Mouse (Mus musculus) kidney, postnatal 0 days (tissue): ENCODE results near the gene Rhbg. TPM values are rescaled to one million over a fixed set of nuclear protein-coding genes. Genes with fewer than 3 reads are reported as not detected.

ENCODE experiments used
- ATAC-seq: fragments of 200-750 bp; cut with Nextera tagmentation; replicated peaks from 2 replicates; pipeline ENCODE4 v1.8.0; 2017; ENCODE audit warnings: low read depth, moderate number of reproducible peaks, moderate TSS enrichment, moderate library complexity; ENCODE audit not compliant: low FRiP score
- DNase-seq: peaks from one replicate; pipeline ENCODE4 v3.0.0-alpha.2; 2016; ENCODE audit warnings: low spot score
- H3K27ac ChIP-seq: fragments of 300-500 bp; sonication (generic); 2 replicates; pipeline ENCODE4 v1.5.1; 2014; ENCODE audit warnings: mild to moderate bottlenecking
- H3K27me3 ChIP-seq: fragments of 300-500 bp; sonication (generic); 2 replicates; pipeline ENCODE4 v1.6.1; 2014; ENCODE audit warnings: low read length, mixed read lengths; ENCODE audit not compliant: insufficient read depth
- H3K36me3 ChIP-seq: fragments of 300-500 bp; sonication (generic); 2 replicates; pipeline ENCODE4 v1.6.1; 2014; ENCODE audit warnings: low read length, mixed read lengths; ENCODE audit not compliant: insufficient read depth
- H3K4me1 ChIP-seq: fragments of 300-500 bp; sonication (generic); replicated peaks from 2 replicates; pipeline ENCODE4 v1.6.1; 2014; ENCODE audit warnings: antibody characterized with exemption, low read length, mixed read lengths; ENCODE audit not compliant: insufficient read depth
- H3K4me2 ChIP-seq: fragments of 300-500 bp; sonication (generic); 2 replicates; pipeline ENCODE4 v1.6.1; 2014; ENCODE audit warnings: mild to moderate bottlenecking, low read length, moderate library complexity, mixed read lengths
- H3K4me3 ChIP-seq: fragments of 300-500 bp; sonication (generic); replicated peaks from 2 replicates; pipeline ENCODE4 v1.5.1; 2014; ENCODE audit warnings: low read depth, low read length
- H3K9ac ChIP-seq: fragments of 300-500 bp; sonication (generic); 2 replicates; pipeline ENCODE4 v1.6.1; 2014; ENCODE audit warnings: low read depth, low read length
- H3K9me3 ChIP-seq: fragments of 300-500 bp; sonication (generic); replicated peaks from 2 replicates; pipeline ENCODE4 v1.6.1; 2016; ENCODE audit warnings: low read length, inconsistent platforms, mixed read lengths
- CTCF ChIP-seq: IDR thresholded peaks from 2 replicates; pipeline ENCODE4 v1.5.1; 2016; ENCODE audit warnings: antibody characterized with exemption, low read depth, mild to moderate bottlenecking, moderate library complexity
- WGBS: fragments of 180-500 bp; shearing (Covaris S2); extraction: QIAGEN DNeasy Blood & Tissue Kit; methylation state at CpG from one replicate; pipeline ENCODE4 v1.1.7; 2014; 5-methylcytosine and 5-hydroxymethylcytosine counted together
- polyA plus RNA-seq: library from polyadenylated mRNA; unstranded; fragments of >200 nt; fragmentation: Nextera tagmentation; extraction: Ambion mirVana; gene quantifications from 2 replicates; pipeline ENCODE4 v1.2.1, GENCODE M21; 2015

Rhbg gene
- polyA plus RNA-seq, 1 experiment from 2014 or later: 23.2 TPM

DNA sequence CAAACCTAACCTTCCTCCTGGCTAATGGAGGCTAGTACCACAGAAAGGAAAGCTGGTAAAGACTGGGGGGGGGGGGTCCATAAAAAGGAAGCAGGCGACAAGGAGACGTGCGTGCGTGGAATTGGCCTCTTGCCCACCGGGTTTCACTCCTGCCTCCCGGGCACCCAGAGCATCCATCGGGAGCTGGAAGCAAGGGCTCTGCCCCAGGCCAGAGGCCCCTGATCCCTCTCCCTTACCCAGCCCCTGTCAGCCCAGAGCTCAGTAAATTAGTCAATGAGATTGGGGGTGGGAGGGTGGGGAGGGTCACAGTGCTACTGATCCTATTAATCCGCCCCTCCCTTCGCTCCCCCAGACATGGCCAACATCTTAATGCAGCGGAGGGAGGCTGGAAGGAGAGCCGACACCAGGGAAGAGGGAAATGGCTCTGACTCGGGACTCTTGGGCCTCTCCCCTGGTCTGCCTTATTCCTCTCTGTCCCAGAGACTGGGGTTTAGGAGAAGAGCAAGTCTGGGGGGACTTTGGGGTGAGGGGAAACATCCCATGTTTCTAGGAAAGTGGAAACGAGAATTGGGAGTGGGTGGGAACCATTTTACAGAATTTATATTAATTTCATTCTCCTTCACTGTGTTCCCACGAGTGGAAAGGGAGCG, 46.9 kb downstream of the Rhbg start:
- WGBS: 2% methylated on average over 12 of the region's 15 CpGs
- Histone ChIP-seq H3K9me3 (no peaks in the 10 kb centered on the region), H3K36me3 (no peaks in the 10 kb centered on the region), H3K27me3 (peaks cover 95% of the 10 kb centered on the region), H3K27ac (no peak overlapping the region), H3K4me3 (no peak overlapping the region), H3K9ac (no peak overlapping the region), H3K4me2 (no peak overlapping the region), H3K4me1 (no peaks in the 10 kb centered on the region)
- ATAC-seq (no peak), DNase-seq (no peak)
- no peak for TF ChIP-seq CTCF

DNA sequence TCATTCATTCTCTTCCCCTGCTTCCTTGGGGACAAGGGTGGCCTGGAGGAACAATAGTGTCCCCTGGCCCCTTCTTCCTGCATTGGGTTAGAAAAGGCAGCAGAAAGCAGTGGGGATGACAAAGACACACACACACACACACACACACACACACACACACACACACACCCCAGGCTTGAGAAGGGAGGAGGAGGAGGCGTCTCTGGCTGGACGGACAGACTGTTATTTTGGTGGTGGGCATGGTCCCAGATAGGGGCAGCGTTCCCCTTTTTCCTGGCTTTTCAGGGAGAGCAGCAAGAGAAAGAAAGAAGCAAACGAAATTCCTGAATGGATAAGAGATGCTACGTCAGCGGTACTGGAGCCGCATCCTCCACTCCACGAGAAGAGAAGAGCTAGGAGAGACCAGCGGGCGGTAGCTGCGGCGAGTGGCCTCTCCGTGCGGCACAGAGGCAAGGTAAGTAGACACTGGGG, 47.6 kb downstream of the Rhbg start:
- Histone ChIP-seq H3K4me1 (no peaks in the 10 kb centered on the region), H3K9ac (no peak overlapping the region), H3K27me3 (peaks cover 95% of the 10 kb centered on the region), H3K36me3 (no peaks in the 10 kb centered on the region), H3K27ac (no peak overlapping the region), H3K4me2 (no peak overlapping the region), H3K4me3 (no peak overlapping the region), H3K9me3 (no peaks in the 10 kb centered on the region)
- WGBS: 1% methylated on average over 14 of the region's 14 CpGs
- ATAC-seq (no peak), DNase-seq (no peak)
- TF ChIP-seq CTCF: no peak

DNA sequence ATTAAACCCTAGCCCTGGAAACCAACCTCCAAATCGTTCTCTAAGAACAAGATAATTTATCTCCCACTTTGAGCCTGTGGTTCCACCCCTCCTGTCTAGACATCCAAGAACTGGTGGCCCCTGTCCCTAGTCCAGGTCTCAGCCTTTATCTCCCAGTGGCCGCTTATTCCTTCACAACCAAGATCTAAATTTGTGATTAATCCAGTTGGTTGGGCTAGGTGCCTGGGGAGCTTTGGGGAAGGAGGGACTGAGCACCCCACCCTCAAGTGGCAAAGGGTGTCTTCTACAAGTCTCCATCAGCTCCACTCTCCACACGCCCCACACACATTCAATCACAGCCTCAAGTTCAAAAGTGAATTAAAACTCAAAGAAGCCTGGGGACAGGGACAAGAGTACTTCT, 48.0 kb downstream of the Rhbg start:
- Histone ChIP-seq H3K36me3 (no peaks in the 10 kb centered on the region), H3K9me3 (no peaks in the 10 kb centered on the region), H3K27ac (no peak overlapping the region), H3K4me3 (no peak overlapping the region), H3K27me3 (peaks cover 96% of the 10 kb centered on the region), H3K4me2 (no peak overlapping the region), H3K9ac (no peak overlapping the region), H3K4me1 (no peaks in the 10 kb centered on the region)
- TF ChIP-seq CTCF: no peak
- ATAC-seq: no peak
- WGBS: 4% methylated on average over 3 of the region's 3 CpGs
- DNase-seq: no peak

DNA sequence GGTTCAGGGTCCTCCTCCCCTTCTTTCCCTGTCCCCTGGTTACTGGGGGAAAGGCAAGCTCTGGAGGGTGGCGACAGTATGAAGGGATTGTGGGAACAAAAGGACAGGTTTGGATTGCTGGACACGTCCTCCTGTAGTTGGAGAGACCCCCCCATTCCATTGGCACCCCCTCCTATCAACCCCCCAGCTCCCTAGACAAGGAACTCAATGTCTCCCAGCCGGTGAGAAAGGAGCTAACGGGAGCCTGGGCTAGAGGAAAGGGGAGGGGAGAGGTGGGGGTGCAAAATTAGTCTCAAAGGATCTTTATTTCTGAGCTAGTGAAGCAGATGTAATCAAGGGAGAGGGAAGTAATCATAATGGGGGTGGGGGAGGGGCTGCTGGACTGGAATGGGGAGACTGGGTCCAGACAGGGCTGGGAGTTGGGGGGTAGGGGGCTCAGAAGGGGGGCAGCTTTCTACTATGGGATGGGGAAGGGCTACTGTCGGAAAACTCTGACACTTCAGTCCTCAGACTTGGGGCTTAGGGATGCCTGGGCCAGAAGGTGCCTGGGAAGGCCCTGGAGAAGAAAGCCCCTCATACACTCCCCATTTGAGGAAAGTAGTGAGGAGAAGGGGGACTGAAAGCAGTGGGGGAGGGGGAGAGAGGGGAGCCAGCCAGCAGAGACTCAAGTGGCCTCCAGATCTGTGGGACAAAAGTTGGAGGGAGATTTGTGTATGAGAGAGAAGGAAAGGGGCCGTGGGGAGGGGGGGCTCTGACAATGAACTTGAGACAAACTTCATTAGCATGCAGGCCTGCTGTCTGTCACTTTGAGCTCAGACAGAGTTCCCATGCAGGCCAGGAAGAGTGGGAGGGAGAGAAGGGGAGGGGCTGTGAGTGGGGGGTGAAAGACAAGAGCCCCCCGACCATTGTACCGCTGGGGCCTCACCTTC, 48.7 kb downstream of the Rhbg start:
- Histone ChIP-seq H3K27ac (no peak overlapping the region), H3K4me1 (peaks cover 3% of the 10 kb centered on the region; the same call in 1 of the 2 replicates), H3K27me3 (peaks cover 96% of the 10 kb centered on the region), H3K4me3 (no peak overlapping the region), H3K9ac (no peak overlapping the region), H3K4me2 (no peak overlapping the region), H3K36me3 (no peaks in the 10 kb centered on the region), H3K9me3 (no peaks in the 10 kb centered on the region)
- ATAC-seq (no peak), DNase-seq (no peak)
- no peak for TF ChIP-seq CTCF
- WGBS: under 1% methylated on average over 8 of the region's 8 CpGs

DNA sequence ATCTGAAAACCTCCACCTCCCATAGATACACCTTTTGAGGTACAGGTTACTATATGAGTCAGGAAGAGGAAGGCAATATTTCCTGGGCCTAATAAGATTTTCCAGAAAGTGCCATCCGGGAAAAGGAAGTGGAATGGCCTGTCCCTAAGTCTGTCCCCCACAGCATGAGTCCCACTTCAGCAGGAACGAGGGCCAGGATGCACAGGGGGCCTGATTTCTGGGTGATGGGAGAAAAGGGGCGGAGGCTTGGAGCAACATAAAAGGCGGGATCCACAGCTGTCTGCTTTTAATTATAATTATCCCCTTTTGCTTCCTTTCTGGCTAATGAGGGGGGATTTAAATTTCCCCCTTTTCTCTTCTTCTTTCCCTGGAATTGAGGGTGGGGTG, 49.3 kb downstream of the Rhbg start:
- ATAC-seq (no peak), DNase-seq (no peak)
- WGBS: 5% methylated on average over 4 of the region's 4 CpGs
- Histone ChIP-seq H3K4me1 (peaks cover 10% of the 10 kb centered on the region; the same call in 1 of the 2 replicates), H3K9ac (no peak overlapping the region), H3K4me3 (no peak overlapping the region), H3K27me3 (peaks cover 96% of the 10 kb centered on the region), H3K36me3 (no peaks in the 10 kb centered on the region), H3K4me2 (no peak overlapping the region), H3K9me3 (no peaks in the 10 kb centered on the region), H3K27ac (no peak overlapping the region)
- TF ChIP-seq CTCF: no peak

DNA sequence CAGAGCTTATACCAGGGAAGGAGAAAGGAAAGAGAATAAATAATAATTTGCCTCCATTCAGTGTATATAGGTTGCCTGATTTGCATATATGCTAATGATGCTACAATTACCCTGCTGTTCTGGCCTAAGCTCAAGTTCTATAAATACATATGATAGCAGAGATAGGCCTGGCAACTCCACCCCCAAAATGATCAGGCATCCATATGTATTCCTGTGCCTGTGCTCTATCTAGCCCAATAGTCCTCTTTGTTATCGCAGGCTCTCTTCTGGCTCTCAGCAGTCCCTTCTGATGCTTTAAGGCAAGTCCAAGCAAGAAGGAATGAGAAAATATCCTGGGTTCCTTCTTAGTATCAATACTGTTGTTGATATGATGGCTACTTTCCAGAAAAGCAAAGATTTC, 49.8 kb downstream of the Rhbg start:
- ATAC-seq (no peak), DNase-seq (no peak)
- no peak for TF ChIP-seq CTCF
- Histone ChIP-seq H3K4me3 (no peak overlapping the region), H3K4me2 (no peak overlapping the region), H3K27me3 (peaks cover 96% of the 10 kb centered on the region), H3K4me1 (peaks cover 10% of the 10 kb centered on the region; the same call in 1 of the 2 replicates), H3K27ac (no peak overlapping the region), H3K36me3 (no peaks in the 10 kb centered on the region), H3K9me3 (no peaks in the 10 kb centered on the region), H3K9ac (no peak overlapping the region)
- 10% methylated on average over 1 of the region's 1 CpGs for WGBS
